Mouse (Mus musculus) CH12.LX (cell line): ENCODE results near the gene Mmp15. TPM values are rescaled to one million over a fixed set of nuclear protein-coding genes. Genes with fewer than 3 reads are reported as not detected.

Source experiments
- DNase-seq: peaks from one replicate; pipeline ENCODE4 v3.0.0-alpha.2; 2013; ENCODE audit errors: extremely low read depth
- H3K27ac ChIP-seq: 2 replicates; pipeline ENCODE4 v1.5.1; 2012; ENCODE audit warnings: low read depth, mild to moderate bottlenecking, control low read depth, moderate library complexity; ENCODE audit not compliant: insufficient read depth
- H3K27me3 ChIP-seq: replicated peaks from 2 replicates; pipeline ENCODE3; 2012; ENCODE audit warnings: inconsistent platforms
- H3K36me3 ChIP-seq, 2 experiments: replicated peaks in 1 of 2; 2 replicates each; pipeline versions ENCODE3 to v1.6.1; 2012; ENCODE audit warnings: inconsistent platforms in 1 of 2, low read length in 1 of 2, mild to moderate bottlenecking in 1 of 2, mixed read lengths in 1 of 2, moderate library complexity in 1 of 2; ENCODE audit not compliant: control insufficient read depth in 1 of 2, insufficient read depth in 1 of 2
- H3K4me1 ChIP-seq, 2 experiments: 2 replicates each; pipeline ENCODE4 v1.6.1; 2012; ENCODE audit warnings: inconsistent platforms in 1 of 2, moderate library complexity in 1 of 2; ENCODE audit not compliant: insufficient read depth in 2 of 2, control insufficient read depth in 1 of 2
- H3K4me2 ChIP-seq: 2 replicates; pipeline ENCODE4 v1.6.1; 2012; ENCODE audit warnings: low read depth, mild to moderate bottlenecking, control low read depth; ENCODE audit not compliant: poor library complexity, insufficient read depth, severe bottlenecking
- H3K4me3 ChIP-seq, 3 experiments: fragments of 150-350 bp in 1 of 3; sonication (generic) in 1 of 3; replicated peaks in 1 of 3; 2 replicates each; pipeline versions ENCODE3 to v1.5.1; 2011 to 2012; ENCODE audit warnings: low read depth in 2 of 3, low read length in 2 of 3, mild to moderate bottlenecking in 2 of 3, moderate library complexity in 2 of 3, control low read depth in 1 of 3, improper control_type of control experiment in 1 of 3, inconsistent platforms in 1 of 3, mixed read lengths in 1 of 3; ENCODE audit not compliant: poor library complexity in 1 of 3
- H3K79me2 ChIP-seq: replicated peaks from 2 replicates; pipeline ENCODE4 v1.6.1; 2012; ENCODE audit warnings: mild to moderate bottlenecking, moderate library complexity; ENCODE audit not compliant: control insufficient read depth, poor library complexity, insufficient read depth, severe bottlenecking; ENCODE audit errors: extremely low read depth
- H3K9ac ChIP-seq: 2 replicates; pipeline ENCODE4 v1.6.1; 2012; ENCODE audit warnings: low read depth, mild to moderate bottlenecking, control low read depth, moderate library complexity; ENCODE audit not compliant: insufficient read depth
- H3K9me3 ChIP-seq: replicated peaks from 2 replicates; pipeline ENCODE3; 2012; ENCODE audit warnings: low read length, inconsistent platforms, mixed read lengths
- BHLHE40 ChIP-seq: IDR thresholded peaks from 2 replicates; pipeline ENCODE4 v1.6.1; 2011; ENCODE audit warnings: mild to moderate bottlenecking, low read depth, low read length, improper control_type of control experiment
- CHD2 ChIP-seq: IDR thresholded peaks from 2 replicates; pipeline ENCODE4 v1.6.1; 2011; ENCODE audit warnings: low read length, improper control_type of control experiment
- CTCF ChIP-seq, 2 experiments: IDR thresholded peaks in 1 of 2; conservative IDR thresholded peaks in 1 of 2; 2 replicates each; pipeline ENCODE4 v1.5.1; 2011 to 2012; ENCODE audit warnings: low read depth in 2 of 2, low read length in 2 of 2, improper control_type of control experiment in 1 of 2, inconsistent platforms in 1 of 2, mild to moderate bottlenecking in 1 of 2, moderate library complexity in 1 of 2
- JUN ChIP-seq: IDR thresholded peaks from 2 replicates; pipeline ENCODE4 v1.6.1; 2011; ENCODE audit warnings: low read depth, mild to moderate bottlenecking, low read length, improper control_type of control experiment, moderate library complexity; ENCODE audit not compliant: insufficient read depth
- JUND ChIP-seq: conservative IDR thresholded peaks from 2 replicates; pipeline ENCODE4 v1.6.1; 2011; ENCODE audit warnings: low read depth, low read length, improper control_type of control experiment
- KAT2A ChIP-seq: IDR thresholded peaks from 2 replicates; pipeline ENCODE4 v1.6.1; 2012; ENCODE audit warnings: low read length, improper control_type of control experiment, inconsistent platforms; ENCODE audit not compliant: insufficient replicate concordance
- MAFK ChIP-seq: IDR thresholded peaks from 2 replicates; pipeline ENCODE4 v1.6.1; 2011; ENCODE audit warnings: low read length, improper control_type of control experiment; ENCODE audit not compliant: insufficient replicate concordance
- MAZ ChIP-seq: IDR thresholded peaks from 2 replicates; pipeline ENCODE4 v1.6.1; 2012; ENCODE audit warnings: low read depth, mild to moderate bottlenecking, inconsistent platforms, low read length, improper control_type of control experiment, moderate library complexity
- MEF2A ChIP-seq: IDR thresholded peaks from 2 replicates; pipeline ENCODE4 v1.6.1; 2014; ENCODE audit warnings: low read depth, mild to moderate bottlenecking, inconsistent platforms, low read length, improper control_type of control experiment, borderline replicate concordance
- MXI1 ChIP-seq: IDR thresholded peaks from 2 replicates; pipeline ENCODE4 v1.6.1; 2011; ENCODE audit warnings: mild to moderate bottlenecking, low read depth, low read length, improper control_type of control experiment
- NRF1 ChIP-seq: IDR thresholded peaks from 2 replicates; pipeline ENCODE4 v1.6.1; 2014; ENCODE audit warnings: low read depth, mild to moderate bottlenecking, inconsistent platforms, low read length, improper control_type of control experiment, moderate library complexity
- POLR2A ChIP-seq: IDR thresholded peaks from 2 replicates; pipeline ENCODE4 v1.6.1; 2011; ENCODE audit warnings: low read depth, mild to moderate bottlenecking, improper control_type of control experiment, low read length
- RAD21 ChIP-seq: IDR thresholded peaks from 2 replicates; pipeline ENCODE4 v1.6.1; 2011; ENCODE audit warnings: low read depth, mild to moderate bottlenecking, low read length, improper control_type of control experiment, moderate library complexity
- SIN3A ChIP-seq: IDR thresholded peaks from 2 replicates; pipeline ENCODE4 v1.6.1; 2012; ENCODE audit warnings: low read length, improper control_type of control experiment, inconsistent platforms
- SMC3 ChIP-seq: IDR thresholded peaks from 2 replicates; pipeline ENCODE4 v1.6.1; 2011; ENCODE audit warnings: low read depth, low read length, improper control_type of control experiment
- TCF12 ChIP-seq: IDR thresholded peaks from 2 replicates; pipeline ENCODE4 v1.6.1; 2014; ENCODE audit warnings: low read depth, mild to moderate bottlenecking, inconsistent platforms, low read length, improper control_type of control experiment
- UBTF ChIP-seq: IDR thresholded peaks from 2 replicates; pipeline ENCODE4 v1.6.1; 2012; ENCODE audit warnings: low read depth, mild to moderate bottlenecking, inconsistent platforms, low read length, improper control_type of control experiment, moderate library complexity
- USF1 ChIP-seq: IDR thresholded peaks from 2 replicates; pipeline ENCODE4 v1.6.1; 2014; ENCODE audit warnings: low read depth, mild to moderate bottlenecking, inconsistent platforms, low read length, improper control_type of control experiment
- ZC3H11A ChIP-seq: IDR thresholded peaks from 2 replicates; pipeline ENCODE4 v1.6.1; 2012; ENCODE audit warnings: low read depth, mild to moderate bottlenecking, inconsistent platforms, low read length, improper control_type of control experiment
- ZKSCAN1 ChIP-seq: IDR thresholded peaks from 2 replicates; pipeline ENCODE4 v1.6.1; 2012; ENCODE audit warnings: low read depth, inconsistent platforms, low read length, improper control_type of control experiment, borderline replicate concordance
- ZNF384 ChIP-seq: IDR thresholded peaks from 2 replicates; pipeline ENCODE4 v1.6.1; 2012; ENCODE audit warnings: low read depth, low read length, improper control_type of control experiment, inconsistent platforms
- dilution Hi-C: fragments of 300-500 bp; cut with MboI; formaldehyde crosslinking; loops from 2 replicates; pipeline ENCODE4 v1.14.3; 2020; ENCODE audit warnings: low sequenced_read_pairs; ENCODE audit not compliant: extremely low pct_unique_long_range_greater_than_20kb, extremely low pct_ligation_motif_present
- in situ Hi-C: fragments of 300-500 bp; cut with MboI; formaldehyde crosslinking; loops from 3 replicates; pipeline ENCODE4 v1.14.3; 2019; ENCODE audit warnings: low sequenced_read_pairs, low pct_ligation_motif_present, low pct_unique_long_range_greater_than_20kb, mixed read lengths
- polyA plus RNA-seq: library from polyadenylated mRNA; unstranded; fragments of >175 nt; gene quantifications from 2 replicates; pipeline ENCODE4 v1.2.1, GENCODE M21; 2012; ENCODE audit warnings: low read depth; ENCODE audit not compliant: insufficient read length
- total RNA-seq, 2 experiments: library from RNA; depleted of rRNA; stranded (reverse); fragments of 300-350 nt in 1 of 2; fragments of >200 nt in 1 of 2; gene quantifications; 2 replicates each; pipeline ENCODE4 v1.2.3; 2012 to 2014

Mmp15 gene
- total and polyA plus RNA-seq, 3 experiments, result 0.04 to 0.44 TPM; not detected in 1

DNA sequence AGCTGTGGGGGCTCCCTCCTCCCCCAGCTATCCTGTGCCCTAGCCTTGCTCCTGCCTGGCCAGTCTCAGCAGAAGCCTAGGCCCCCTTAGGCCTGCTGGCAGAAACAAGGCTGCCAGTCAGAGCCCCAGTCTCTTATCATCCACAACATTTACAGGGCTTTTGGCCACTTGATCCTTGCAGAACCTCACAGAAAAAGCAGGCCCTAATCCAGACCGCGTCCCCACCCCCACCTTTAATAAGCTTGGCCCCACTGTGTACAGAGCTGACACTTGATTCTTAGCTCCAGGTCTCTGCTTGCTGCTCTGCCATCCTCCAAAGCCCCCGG, 8.9 kb downstream of the Mmp15 start:
- TF ChIP-seq UBTF, result no peak
- Histone ChIP-seq H3K79me2 (no peaks in the 10 kb centered on the region), H3K4me1 (peaks cover 22 to 34% of the 10 kb centered on the region in 2 experiments), H3K9ac (no peak overlapping the region), H3K27me3 (no peaks in the 10 kb centered on the region), H3K9me3 (no peaks in the 10 kb centered on the region), H3K4me3 (no peak overlapping the region), H3K36me3 (no peaks in the 10 kb centered on the region), H3K4me2 (peak overlapping the region; percentile 40; the same call in 1 of the 2 replicates), H3K27ac (no peak overlapping the region)
- dilution Hi-C loops (no loop called here), in situ Hi-C loops (loop anchor here (10.0 kb wide), 1 partner anchor 74 kb away; the partner anchor contains the start of gene Cfap20)
- no peak for DNase-seq

DNA sequence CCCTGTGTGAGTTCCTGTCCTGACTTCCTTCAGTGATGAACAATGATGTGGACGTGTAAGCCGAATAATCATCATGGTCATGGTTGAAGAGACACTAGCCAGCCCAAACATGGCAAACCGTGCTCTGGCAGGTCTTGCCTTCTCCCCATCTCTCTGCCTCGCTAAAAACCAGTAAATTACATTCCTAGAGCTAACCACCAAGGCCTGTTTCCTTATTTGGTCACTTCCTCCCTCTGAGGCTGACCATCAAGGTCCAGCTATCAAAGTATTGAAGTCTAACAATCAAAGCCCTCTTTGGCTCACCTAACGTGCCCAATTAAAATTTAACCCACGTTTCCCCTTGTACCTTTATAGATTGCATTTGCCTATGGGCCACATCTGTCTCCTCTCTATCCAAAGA, 10.2 kb downstream of the Mmp15 start:
- Histone ChIP-seq H3K4me3 (no peak overlapping the region), H3K4me2 (no peak overlapping the region), H3K36me3 (no peaks in the 10 kb centered on the region), H3K27me3 (no peaks in the 10 kb centered on the region), H3K9me3 (no peaks in the 10 kb centered on the region), H3K9ac (no peak overlapping the region), H3K27ac (no peak overlapping the region), H3K4me1 (peaks cover 22 to 34% of the 10 kb centered on the region in 2 experiments), H3K79me2 (no peaks in the 10 kb centered on the region)
- dilution Hi-C loops, result no loop called here
- in situ Hi-C loops, result loop anchor here (10.0 kb wide), 1 partner anchor 73 kb away; the partner anchor contains the start of gene Cfap20
- TF ChIP-seq SMC3 (no peak), ZKSCAN1 (no peak), RAD21 (no peak), SIN3A (no peak), MEF2A (no peak), BHLHE40 (no peak), CHD2 (no peak), NRF1 (no peak), JUN (no peak), MAFK (no peak), ZC3H11A (no peak), MXI1 (no peak), TCF12 (no peak), CTCF (conservative IDR thresholded peaks at IDR 0.05 in 1 of 2, IDR thresholded peaks at IDR 0.05 in 1 of 2; ENCODE audit: low read depth in 2 of 2, low read length in 2 of 2) (no peak), ZNF384 (no peak), MAZ (no peak), KAT2A (no peak), POLR2A (no peak), JUND (no peak), USF1 (no peak)
- no peak for DNase-seq
